Comparison of ENCODE assay signal across 8 mouse cellular contexts in genomic region chr12:3981350-3982131, GRCm38 (mm10). TPM values are rescaled to one million over a fixed set of nuclear protein-coding genes. Genes with fewer than 3 reads are reported as not detected.
DNase-seq lines count a peak whose midpoint lies in the region; ATAC-seq and TF ChIP-seq lines count a peak whose summit lies in the region.

No protein-coding gene starts in this region.

- peaks cover 7% of the 10 kb centered on the region; the same call in 1 of the 2 replicates for H3K36me3 ChIP-seq in embryonic facial prominence, embryonic 14.5 days (ENCODE audit: control insufficient read depth, insufficient read depth, low read length)
- H3K36me3 ChIP-seq in limb, embryonic 12.5 days = peaks cover 28% of the 10 kb centered on the region
- peaks cover 44% of the 10 kb centered on the region for H3K36me3 ChIP-seq in midbrain, embryonic 14.5 days (ENCODE audit: control insufficient read depth, insufficient read depth, low read length)

- under 1% methylated on average over 41 of the region's 41 CpGs for WGBS in bone marrow, adult 2 months
- WGBS in embryonic facial prominence, embryonic 14.5 days = under 1% methylated on average over 37 of the region's 41 CpGs
- WGBS in limb, embryonic 12.5 days = under 1% methylated on average over 41 of the region's 41 CpGs
- WGBS in midbrain, embryonic 14.5 days = under 1% methylated on average over 41 of the region's 41 CpGs

- H3K4me1 ChIP-seq in bone marrow, adult 2 months (ENCODE audit: control insufficient read depth, insufficient read depth, low read length) = no peaks in the 10 kb centered on the region; the same call in 1 of the 2 replicates
- H3K4me1 ChIP-seq in embryonic facial prominence, embryonic 14.5 days (ENCODE audit: control insufficient read depth, insufficient read depth, low read length) = peaks cover 4% of the 10 kb centered on the region
- H3K4me1 ChIP-seq in limb, embryonic 12.5 days (replicated peaks) = peaks cover 11% of the 10 kb centered on the region
- peaks cover 3% of the 10 kb centered on the region; the same call in 1 of the 2 replicates for H3K4me1 ChIP-seq in midbrain, embryonic 14.5 days (ENCODE audit: control insufficient read depth, insufficient read depth, low read length)

- peak; percentile 96 for ATAC-seq in embryonic facial prominence, embryonic 14.5 days (ENCODE audit: low read depth)
- ATAC-seq in limb, embryonic 12.5 days (ENCODE audit: insufficient number of reproducible peaks, insufficient read depth, low FRiP score, low TSS enrichment, low read depth) = peak; percentile 92
- peak; percentile 67 for ATAC-seq in midbrain, embryonic 14.5 days (ENCODE audit: low FRiP score, low TSS enrichment)

- no peak for TF ChIP-seq POLR2A in bone marrow, adult 2 months (IDR thresholded peaks at IDR 0.05; ENCODE audit: borderline replicate concordance, control insufficient read depth, low read depth, low read length)

- no peaks in the 10 kb centered on the region for H3K9me3 ChIP-seq in embryonic facial prominence, embryonic 14.5 days (ENCODE audit: control insufficient read depth, low read length)
- H3K9me3 ChIP-seq in limb, embryonic 12.5 days = no peaks in the 10 kb centered on the region
- H3K9me3 ChIP-seq in midbrain, embryonic 14.5 days (ENCODE audit: control insufficient read depth, low read length) = no peaks in the 10 kb centered on the region

- H3K9ac ChIP-seq in embryonic facial prominence, embryonic 14.5 days (ENCODE audit: low read depth, low read length) = peak overlapping the region; percentile 56
- H3K9ac ChIP-seq in limb, embryonic 12.5 days (replicated peaks) = peak overlapping the region; percentile 53
- peak overlapping the region; percentile 53 for H3K9ac ChIP-seq in midbrain, embryonic 14.5 days (replicated peaks; ENCODE audit: low read length)

- H3K27me3 ChIP-seq in embryonic facial prominence, embryonic 14.5 days (replicated peaks; ENCODE audit: control insufficient read depth, insufficient read depth, low read length) = no peaks in the 10 kb centered on the region
- H3K27me3 ChIP-seq in limb, embryonic 12.5 days = peaks cover 15% of the 10 kb centered on the region
- H3K27me3 ChIP-seq in midbrain, embryonic 14.5 days (ENCODE audit: control insufficient read depth, insufficient read depth, low read length) = no peaks in the 10 kb centered on the region

- H3K27ac ChIP-seq in bone marrow, adult 2 months (ENCODE audit: control insufficient read depth, insufficient read depth, low read depth, low read length, poor library complexity) = no peak overlapping the region
- peak overlapping the region; percentile 73 for H3K27ac ChIP-seq in embryonic facial prominence, embryonic 14.5 days (replicated peaks; ENCODE audit: low read depth, low read length)
- H3K27ac ChIP-seq in limb, embryonic 12.5 days = 0 out of 2 replicates have a peak overlapping the region, but pooled peaks have one; percentile 23
- peak overlapping the region; percentile 1; the same call in 1 of the 2 replicates for H3K27ac ChIP-seq in midbrain, embryonic 14.5 days (replicated peaks; ENCODE audit: low read depth, low read length)

- H3K4me2 ChIP-seq in embryonic facial prominence, embryonic 14.5 days (ENCODE audit: low read depth, low read length) = peak overlapping the region; percentile 75
- peak overlapping the region; percentile 85 for H3K4me2 ChIP-seq in limb, embryonic 12.5 days
- H3K4me2 ChIP-seq in midbrain, embryonic 14.5 days (ENCODE audit: low read length) = peak overlapping the region; percentile 67

- no peak for TF ChIP-seq CTCF in bone marrow, adult 2 months (IDR thresholded peaks at IDR 0.05; ENCODE audit: control insufficient read depth, insufficient read depth, low read length)

- peak overlapping the region; percentile 59 for H3K4me3 ChIP-seq in bone marrow, adult 2 months (replicated peaks; ENCODE audit: control insufficient read depth, low read depth, low read length)
- peak overlapping the region; percentile 44 for H3K4me3 ChIP-seq in embryonic facial prominence, embryonic 14.5 days (ENCODE audit: low read depth, low read length)
- peak overlapping the region; percentile 48 for H3K4me3 ChIP-seq in limb, embryonic 12.5 days (replicated peaks)
- peak overlapping the region; percentile 31 for H3K4me3 ChIP-seq in midbrain, embryonic 14.5 days (replicated peaks; ENCODE audit: low read depth, low read length)

- peak; percentile 86 for DNase-seq in A20 (ENCODE audit: low read depth, low spot score)
- DNase-seq in embryonic facial prominence, embryonic 14.5 days (ENCODE audit: low spot score) = peak; percentile 97
- DNase-seq in heart, adult 8-10 months (ENCODE audit: low spot score) = peak; percentile 89
- peak; percentile 79 to 81 for DNase-seq in kidney, adult 8-10 months
- peak; percentile 80 for DNase-seq in midbrain, embryonic 14.5 days
- DNase-seq in spleen, adult 18-20 months = peak; percentile 55 to 60

RNA-seq across cellular contexts. Expression of gene Pomc, which starts 26.8 kb away (rescaled TPM):
- polyA plus RNA-seq in bone marrow, adult 2 months (2011; ENCODE audit: insufficient read depth, insufficient read length, low replicate concordance, missing spikeins) = 1.3 TPM in 1 of 2 replicates, not detected in the other
- 23.1 and 26.6 TPM in 2 replicates for polyA plus RNA-seq in embryonic facial prominence, embryonic 14.5 days (2014; fragmentation: Nextera tagmentation; extraction: Ambion mirVana)
- under 1 TPM in 3 of 4 experiments, not detected in 1; 0.46 to 0.75 (median 0.56) TPM for total RNA-seq in heart, adult 8-10 months (2022)
- polyA plus RNA-seq in limb, embryonic 12.5 days (2016; fragmentation: Nextera tagmentation; extraction: Ambion mirVana) = 4.8 and 5.4 TPM in 2 replicates
- polyA plus RNA-seq in midbrain, embryonic 14.5 days (2014; fragmentation: Nextera tagmentation; extraction: Ambion mirVana) = 4.5 and 5.4 TPM in 2 replicates

RNA-seq across cellular contexts. Expression of gene Efr3b, which starts 57.2 kb away (rescaled TPM):
- polyA plus RNA-seq in bone marrow, adult 2 months (2011; ENCODE audit: insufficient read depth, insufficient read length, low replicate concordance, missing spikeins) = 0.16 and 0.25 TPM in 2 replicates
- polyA plus RNA-seq in embryonic facial prominence, embryonic 14.5 days (2014; fragmentation: Nextera tagmentation; extraction: Ambion mirVana) = 3.4 and 3.8 TPM in 2 replicates
- total RNA-seq in heart, adult 8-10 months (2022) = 1 to 10 TPM; 5.6 to 8.2 (median 7.0) TPM
- 8.8 and 10.0 TPM in 2 replicates for polyA plus RNA-seq in limb, embryonic 12.5 days (2016; fragmentation: Nextera tagmentation; extraction: Ambion mirVana)
- 33.6 and 41.4 TPM in 2 replicates for polyA plus RNA-seq in midbrain, embryonic 14.5 days (2014; fragmentation: Nextera tagmentation; extraction: Ambion mirVana)
